Mouse (Mus musculus): ENCODE results near the gene Mucl3.

Mucl3 gene

GRCm38 (mm10) chr17:35643609-35644236 lies at the start of gene Mucl3:
Mucl3 (minus strand) TSS chr17:35643695.
- DNase-seq (ENCODE audit: low spot score in 2 of 2): no peak

- no peak for DNase-seq (ENCODE audit: low spot score in 2 of 2)
These were observed 48.9 kb upstream of the Mucl3 start for GRCm38 (mm10) chr17:35692368-35692767.

GRCm38 (mm10) chr17:35691811-35692210 lies 48.3 kb upstream of the Mucl3 start:
- no peak for DNase-seq (ENCODE audit: low spot score in 2 of 2)

GRCm38 (mm10) chr17:35689936-35690645 lies 46.6 kb upstream of the Mucl3 start:
- DNase-seq (ENCODE audit: low spot score in 2 of 2): no peak

- no peak for DNase-seq (ENCODE audit: low spot score in 2 of 2)
These were observed 45.1 kb upstream of the Mucl3 start for GRCm38 (mm10) chr17:35688347-35689175.

- no peak for DNase-seq (ENCODE audit: low spot score in 2 of 2)
These were observed 41.6 kb upstream of the Mucl3 start for GRCm38 (mm10) chr17:35685061-35685460.

GRCm38 (mm10) chr17:35681986-35682385 lies 38.5 kb upstream of the Mucl3 start:
- no peak for DNase-seq (ENCODE audit: low spot score in 2 of 2)

- no peak for DNase-seq (ENCODE audit: low spot score in 2 of 2)
These were observed 37.1 kb upstream of the Mucl3 start for GRCm38 (mm10) chr17:35680591-35680990.

- peak; percentile 70 to 89 for DNase-seq (ENCODE audit: low spot score in 2 of 2)
These were observed 30.0 kb upstream of the Mucl3 start, which contains the start of gene Gtf2h4 for GRCm38 (mm10) chr17:35673416-35674035. Gtf2h4 (minus strand) TSS chr17:35673739.

- no peak for DNase-seq (ENCODE audit: low spot score in 2 of 2)
These were observed 29.0 kb upstream of the Mucl3 start for GRCm38 (mm10) chr17:35672527-35672926.

- no peak for DNase-seq (ENCODE audit: low spot score in 2 of 2)
These were observed 28.4 kb upstream of the Mucl3 start for GRCm38 (mm10) chr17:35671846-35672245.

- DNase-seq (ENCODE audit: low spot score in 2 of 2): no peak
These were observed 26.2 kb upstream of the Mucl3 start for GRCm38 (mm10) chr17:35669731-35670130.

GRCm38 (mm10) chr17:35667334-35668065 lies 24.0 kb upstream of the Mucl3 start, which contains the start of gene Vars2:
Vars2 (minus strand) TSS chr17:35667592.
- peak; percentile 98 for DNase-seq (ENCODE audit: low spot score in 2 of 2)

- DNase-seq (ENCODE audit: low spot score in 2 of 2): peak in 1 of 2 experiments; percentile 46
These were observed 23.4 kb upstream of the Mucl3 start for GRCm38 (mm10) chr17:35666851-35667256.

GRCm38 (mm10) chr17:35665957-35666515 lies 22.5 kb upstream of the Mucl3 start:
- DNase-seq (ENCODE audit: low spot score in 2 of 2): peak in 1 of 2 experiments; percentile 36

- DNase-seq (ENCODE audit: low spot score in 2 of 2): no peak
These were observed 9.6 kb upstream of the Mucl3 start for GRCm38 (mm10) chr17:35653086-35653485.

- no peak for DNase-seq (ENCODE audit: low spot score in 2 of 2)
These were observed 5.9 kb upstream of the Mucl3 start for GRCm38 (mm10) chr17:35649429-35649828.

GRCm38 (mm10) chr17:35639352-35639751 lies 4.1 kb downstream of the Mucl3 start:
- no peak for DNase-seq (ENCODE audit: low spot score in 2 of 2)

GRCm38 (mm10) chr17:35638475-35639190 lies 4.9 kb downstream of the Mucl3 start:
- peak in 1 of 2 experiments; percentile 28 for DNase-seq (ENCODE audit: low spot score in 2 of 2)

- peak in 1 of 2 experiments; percentile 48 for DNase-seq (ENCODE audit: low spot score in 2 of 2)
These were observed 7.1 kb downstream of the Mucl3 start for GRCm38 (mm10) chr17:35636363-35636762.
